Mouse (Mus musculus) left cerebral cortex, adult 2 months (tissue): ENCODE measurements around the gene Zfp574. TPM values are rescaled to one million over a fixed set of nuclear protein-coding genes. Genes with fewer than 3 reads are reported as not detected.

Experiments
- DNase-seq, 2 experiments: peaks; one replicate each; pipeline ENCODE4 v3.0.0; 2021 to 2022; ENCODE audit warnings: low spot score in 2 of 2, mixed read lengths in 1 of 2; ENCODE audit errors: extremely low spot score in 1 of 2
- H3K27ac ChIP-seq: fragments of 200-600 bp; 2 replicates; pipeline ENCODE4 v1.8.1; 2022
- H3K4me3 ChIP-seq: fragments of 200-600 bp; 2 replicates; pipeline ENCODE4 v1.8.1; 2022
- CTCF ChIP-seq: fragments of 200-600 bp; IDR thresholded peaks from 2 replicates; pipeline ENCODE4 v1.8.1; 2022; ENCODE audit warnings: antibody characterized with exemption, mild to moderate bottlenecking, moderate library complexity
- intact Hi-C: fragments of 180-260 bp; cut with DNase I; formaldehyde crosslinking; loops from one replicate; pipeline ENCODE4 v1.15.1; 2025
- total RNA-seq, 2 experiments: library from RNA; stranded (reverse); gene quantifications; 2 replicates each; pipeline ENCODE4 v1.2.3; 2021

Zfp574 gene
- total RNA-seq, 2 experiments from 2014 or later: 37.1 to 37.7 TPM

- peak in 1 of 2 experiments; percentile 62 for DNase-seq
- H3K27ac ChIP-seq: peak overlapping the region; percentile 4; the same call in 1 of the 2 replicates
- intact Hi-C loops: no loop called here
Measured at GRCm38 (mm10) chr7:25049295-25049930, 23.0 kb upstream of the Zfp574 start.

DNA sequence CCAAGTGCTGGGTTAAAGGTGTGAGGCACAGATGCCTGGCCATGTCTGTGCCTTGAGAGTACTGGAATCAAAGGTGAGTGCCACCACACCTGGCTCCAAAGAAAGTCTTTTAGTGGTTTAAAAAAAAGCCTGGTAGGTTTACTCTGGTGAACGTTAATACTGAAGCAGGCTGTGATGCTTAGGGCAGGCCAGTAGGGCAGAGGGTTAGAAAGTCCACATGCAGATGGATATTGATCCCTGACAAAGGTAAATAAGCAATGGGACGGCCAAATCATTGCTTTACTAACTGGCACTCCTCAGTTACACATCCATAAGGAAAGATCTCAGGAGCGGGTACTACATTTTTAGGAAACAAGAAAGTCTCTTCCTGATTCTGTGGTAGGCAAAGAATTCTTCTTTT lies 19.8 kb upstream of the Zfp574 start:
- Histone ChIP-seq H3K4me3 (no peak overlapping the region), H3K27ac (no peak overlapping the region)
- no peak for DNase-seq
- TF ChIP-seq CTCF: no peak
- intact Hi-C loops: no loop called here

More at GRCm38 (mm10) chr7:25049295-25049930, 23.0 kb upstream of the Zfp574 start:
- H3K4me3 ChIP-seq: no peak overlapping the region
- TF ChIP-seq CTCF: no peak

GRCm38 (mm10) chr7:25056951-25057350 lies 15.4 kb upstream of the Zfp574 start:
- no peak for DNase-seq
- intact Hi-C loops: no loop called here
- H3K4me3 ChIP-seq: no peak overlapping the region
- H3K27ac ChIP-seq: no peak overlapping the region
- TF ChIP-seq CTCF: no peak

GRCm38 (mm10) chr7:25057888-25058287 lies 14.5 kb upstream of the Zfp574 start:
- intact Hi-C loops: no loop called here
- H3K27ac ChIP-seq: no peak overlapping the region
- no peak for TF ChIP-seq CTCF
- H3K4me3 ChIP-seq: no peak overlapping the region
- no peak for DNase-seq

GRCm38 (mm10) chr7:25058394-25058793 lies 14.0 kb upstream of the Zfp574 start:
- H3K27ac ChIP-seq: no peak overlapping the region
- no peak for TF ChIP-seq CTCF
- DNase-seq: no peak
- intact Hi-C loops: no loop called here
- no peak overlapping the region for H3K4me3 ChIP-seq

DNA sequence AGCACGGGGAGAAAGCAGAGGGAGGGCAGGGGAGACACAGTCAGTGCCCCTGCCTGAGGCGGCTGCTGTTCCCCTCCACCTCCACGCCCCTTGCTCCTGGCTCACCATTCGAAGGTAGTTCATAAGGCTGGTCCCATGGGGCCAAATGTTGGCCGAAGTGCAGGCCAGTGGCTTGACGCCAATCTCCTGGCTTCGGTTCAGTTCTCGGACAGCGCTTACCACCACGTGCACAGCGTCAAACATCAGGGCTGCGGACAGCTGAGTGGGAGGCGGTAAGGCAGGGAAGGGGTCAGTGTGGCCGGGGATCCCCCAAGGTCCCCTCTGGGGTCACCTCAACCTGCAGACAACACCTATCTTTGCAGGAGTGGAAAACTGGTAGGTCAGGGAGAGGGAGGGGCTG lies 13.5 kb upstream of the Zfp574 start:
- no peak for DNase-seq
- no peak overlapping the region for H3K4me3 ChIP-seq
- TF ChIP-seq CTCF: no peak
- intact Hi-C loops: no loop called here
- H3K27ac ChIP-seq: no peak overlapping the region

GRCm38 (mm10) chr7:25063346-25063745 lies 9.0 kb upstream of the Zfp574 start:
- intact Hi-C loops: no loop called here
- no peak for DNase-seq
- no peak overlapping the region for H3K4me3 ChIP-seq
- TF ChIP-seq CTCF: no peak
- H3K27ac ChIP-seq: peak overlapping the region; percentile 2

DNA sequence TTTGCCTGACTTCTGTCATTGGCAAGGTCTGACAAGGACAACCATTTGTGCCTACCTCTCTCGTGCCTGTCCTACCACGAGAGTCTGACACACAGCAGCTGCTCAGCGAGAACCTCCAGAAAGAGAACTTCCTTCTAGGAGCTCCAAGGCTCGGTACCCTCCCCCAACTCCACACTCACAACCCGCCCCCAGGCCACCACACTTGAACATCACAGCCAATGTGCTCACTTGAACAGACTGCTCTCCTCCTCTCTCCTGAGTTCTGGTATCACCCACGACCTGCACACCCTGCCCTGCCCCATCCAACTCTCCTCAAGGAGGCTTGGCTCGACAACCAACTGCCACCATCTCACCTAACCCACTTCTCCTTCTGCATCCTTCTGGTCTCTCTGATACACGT lies 8.5 kb upstream of the Zfp574 start:
- Histone ChIP-seq H3K4me3 (no peak overlapping the region), H3K27ac (peak overlapping the region; percentile 48)
- peak in 1 of 2 experiments; percentile 54 for DNase-seq
- intact Hi-C loops: no loop called here
- no peak for TF ChIP-seq CTCF

DNA sequence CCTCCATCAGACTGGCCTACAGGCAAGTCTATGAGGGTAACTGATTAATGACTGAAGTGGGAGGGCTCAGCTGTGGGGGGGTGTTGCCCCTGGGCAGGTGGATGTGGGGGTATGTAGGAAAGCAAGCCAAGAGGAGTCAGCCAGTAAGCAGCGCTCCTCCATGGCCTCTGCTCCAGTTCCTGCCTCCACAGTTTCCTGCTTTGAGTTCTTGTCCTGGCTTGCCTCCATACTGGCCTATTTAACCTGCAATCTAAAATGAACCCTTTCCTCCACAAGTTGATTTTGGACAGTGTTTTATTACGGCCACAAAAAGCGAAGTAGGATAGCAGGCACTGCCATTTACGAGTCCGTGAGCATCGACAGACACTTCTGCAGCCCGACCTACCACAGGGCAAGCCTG lies 5.0 kb upstream of the Zfp574 start:
- Histone ChIP-seq H3K4me3 (no peak overlapping the region), H3K27ac (no peak overlapping the region)
- TF ChIP-seq CTCF: no peak
- intact Hi-C loops: no loop called here
- DNase-seq: no peak

- intact Hi-C loops: no loop called here
- TF ChIP-seq CTCF: no peak
- Histone ChIP-seq H3K27ac (peak overlapping the region; percentile 77), H3K4me3 (peak overlapping the region; percentile 18)
- no peak for DNase-seq
Measured at GRCm38 (mm10) chr7:25067909-25068656, 4.3 kb upstream of the Zfp574 start.

GRCm38 (mm10) chr7:25068724-25069123 lies 3.6 kb upstream of the Zfp574 start:
- intact Hi-C loops: no loop called here
- peak; percentile 67 to 76 for DNase-seq
- no peak for TF ChIP-seq CTCF
- H3K4me3 ChIP-seq: peak overlapping the region; percentile 18
- H3K27ac ChIP-seq: peak overlapping the region; percentile 77

GRCm38 (mm10) chr7:25072716-25073390 lies 486 bp downstream of the Zfp574 start:
- peak; percentile 65 to 71 for DNase-seq
- TF ChIP-seq CTCF: no peak
- intact Hi-C loops: loop anchor here (2.0 to 10.0 kb wide), 2 partner anchors 64 to 188 kb away; partner anchors contain the start of gene Rps19
- Histone ChIP-seq H3K4me3 (peak overlapping the region; percentile 76), H3K27ac (peak overlapping the region; percentile 98)
